Mouse (Mus musculus) cortical plate, adult 2 months (tissue): ENCODE data around the gene Vmn1r3.
"Not testable (repeated sequence)": the region's sequence is repeated elsewhere in the genome, so short reads cannot be mapped to it uniquely, and the experiment has no call there.

Experiments used
- CTCF ChIP-seq: fragments of 200-500 bp; IDR thresholded peaks from 2 replicates; pipeline ENCODE4 v1.5.1; 2011; ENCODE audit warnings: mild to moderate bottlenecking, control low read depth, low read length; ENCODE audit not compliant: insufficient read depth; ENCODE audit errors: extremely low read depth
- POLR2A ChIP-seq: fragments of 200-500 bp; IDR thresholded peaks from 2 replicates; pipeline ENCODE4 v1.6.1; 2011; ENCODE audit warnings: mild to moderate bottlenecking, low read length, control low read depth; ENCODE audit not compliant: insufficient read depth; ENCODE audit errors: extremely low read depth

DNA sequence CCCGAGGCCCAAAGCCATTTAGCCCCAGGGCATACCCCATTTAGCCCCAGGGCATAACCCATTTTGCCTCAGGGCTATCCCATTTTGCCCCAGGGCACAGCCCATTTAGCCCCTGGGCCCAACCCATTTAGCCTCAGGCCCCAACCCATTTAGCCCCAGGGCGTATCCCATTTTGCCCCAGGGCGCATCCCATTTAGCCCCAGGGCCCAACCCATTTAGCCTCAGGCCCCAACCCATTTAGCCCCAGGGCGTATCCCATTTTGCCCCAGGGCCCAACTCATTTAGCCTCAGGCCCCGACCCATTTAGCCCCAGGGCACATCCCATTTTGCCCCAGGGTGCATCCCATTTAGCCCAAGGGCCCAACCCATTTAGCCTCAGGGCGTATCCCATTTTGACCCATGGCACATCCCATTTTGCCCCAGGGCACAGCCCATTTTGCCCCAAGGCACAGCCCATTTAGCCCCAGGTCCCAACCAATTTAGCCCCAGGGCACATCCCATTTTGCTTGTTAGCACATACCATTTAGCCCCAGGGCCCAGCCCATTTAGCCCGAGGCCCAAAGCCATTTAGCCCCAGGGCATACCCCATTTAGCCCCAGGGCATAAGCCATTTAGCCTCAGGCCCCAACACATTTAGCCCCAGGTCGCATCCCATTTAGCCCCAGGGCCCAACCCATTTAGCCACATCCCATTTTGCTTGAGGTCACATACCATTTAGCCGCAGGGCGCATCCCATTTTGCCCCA is 8.2 kb downstream of the Vmn1r3 start:
- not testable (repeated sequence) for TF ChIP-seq CTCF, POLR2A
